Comparison of ENCODE assay signal across 8 mouse cellular contexts in genomic region chr2:28585043-28585571, GRCm38 (mm10). TPM values are rescaled to one million over a fixed set of nuclear protein-coding genes. Genes with fewer than 3 reads are reported as not detected.
DNase-seq lines count a peak whose midpoint lies in the region; ATAC-seq and TF ChIP-seq lines count a peak whose summit lies in the region.

No protein-coding gene starts in this region.

- H3K4me3 ChIP-seq in midbrain, embryonic 11.5 days (ENCODE audit: low read depth, low read length): no peak overlapping the region
- no peak overlapping the region for H3K4me3 ChIP-seq in midbrain, embryonic 16.5 days (ENCODE audit: low read depth, low read length)
- H3K4me3 ChIP-seq in bone marrow, adult 2 months (replicated peaks; ENCODE audit: control insufficient read depth, low read depth, low read length): no peak overlapping the region
- H3K4me3 ChIP-seq in embryonic facial prominence, embryonic 14.5 days (ENCODE audit: low read depth, low read length): no peak overlapping the region
- H3K4me3 ChIP-seq in limb, embryonic 11.5 days (ENCODE audit: low read depth, low read length): no peak overlapping the region

- TF ChIP-seq POLR2A in bone marrow, adult 2 months (IDR thresholded peaks at IDR 0.05; ENCODE audit: borderline replicate concordance, control insufficient read depth, low read depth, low read length): no peak

- H3K36me3 ChIP-seq in midbrain, embryonic 11.5 days (ENCODE audit: control insufficient read depth, insufficient read depth, low read length): no peaks in the 10 kb centered on the region; the same call in 1 of the 2 replicates
- H3K36me3 ChIP-seq in midbrain, embryonic 16.5 days (ENCODE audit: control insufficient read depth, insufficient read depth, low read length): no peaks in the 10 kb centered on the region
- H3K36me3 ChIP-seq in embryonic facial prominence, embryonic 14.5 days (ENCODE audit: control insufficient read depth, insufficient read depth, low read length): no peaks in the 10 kb centered on the region
- H3K36me3 ChIP-seq in limb, embryonic 11.5 days (ENCODE audit: control insufficient read depth, insufficient read depth, low read length): no peaks in the 10 kb centered on the region

- H3K4me1 ChIP-seq in midbrain, embryonic 11.5 days (ENCODE audit: control insufficient read depth, insufficient read depth, low read length): peaks cover 9% of the 10 kb centered on the region
- peaks cover 21% of the 10 kb centered on the region for H3K4me1 ChIP-seq in midbrain, embryonic 16.5 days (ENCODE audit: control insufficient read depth, insufficient read depth, low read length)
- H3K4me1 ChIP-seq in bone marrow, adult 2 months (ENCODE audit: control insufficient read depth, insufficient read depth, low read length): no peaks in the 10 kb centered on the region
- H3K4me1 ChIP-seq in embryonic facial prominence, embryonic 14.5 days (ENCODE audit: control insufficient read depth, insufficient read depth, low read length): peaks cover 9% of the 10 kb centered on the region
- H3K4me1 ChIP-seq in limb, embryonic 11.5 days (ENCODE audit: control insufficient read depth, insufficient read depth, low read length): peaks cover 3% of the 10 kb centered on the region; the same call in 1 of the 2 replicates

- no peak overlapping the region for H3K9ac ChIP-seq in midbrain, embryonic 11.5 days (ENCODE audit: low read length)
- H3K9ac ChIP-seq in midbrain, embryonic 16.5 days (ENCODE audit: low read depth, low read length): no peak overlapping the region
- no peak overlapping the region for H3K9ac ChIP-seq in embryonic facial prominence, embryonic 14.5 days (ENCODE audit: low read depth, low read length)
- H3K9ac ChIP-seq in limb, embryonic 11.5 days (ENCODE audit: low read length): no peak overlapping the region

- no peak overlapping the region for H3K27ac ChIP-seq in midbrain, embryonic 11.5 days (ENCODE audit: low read depth, low read length)
- no peak overlapping the region for H3K27ac ChIP-seq in midbrain, embryonic 16.5 days (ENCODE audit: low read length)
- H3K27ac ChIP-seq in bone marrow, adult 2 months (ENCODE audit: control insufficient read depth, insufficient read depth, low read depth, low read length, poor library complexity): no peak overlapping the region
- no peak overlapping the region for H3K27ac ChIP-seq in embryonic facial prominence, embryonic 14.5 days (replicated peaks; ENCODE audit: low read depth, low read length)
- no peak overlapping the region for H3K27ac ChIP-seq in limb, embryonic 11.5 days (replicated peaks; ENCODE audit: low read depth, low read length)

- DNase-seq in midbrain, embryonic 11.5 days (ENCODE audit: low spot score, missing footprints): peak; percentile 97
- peak; percentile 88 for DNase-seq in embryonic facial prominence, embryonic 14.5 days (ENCODE audit: low spot score)
- peak; percentile 95 for DNase-seq in induced T-regulatory cell, adult 2 months (ENCODE audit: low read depth)
- DNase-seq in limb, embryonic 11.5 days (ENCODE audit: low spot score): peak; percentile 84
- DNase-seq in ovary, postnatal 14 days (ENCODE audit: low spot score): peak; percentile 67
- DNase-seq in thymus, postnatal 10 days (ENCODE audit: low spot score in 2 of 2): peak; percentile 69 to 84

- WGBS in midbrain, embryonic 11.5 days: 23% methylated on average over 6 of the region's 6 CpGs
- WGBS in midbrain, embryonic 16.5 days: 18% methylated on average over 6 of the region's 6 CpGs
- WGBS in bone marrow, adult 2 months: 14% methylated on average over 6 of the region's 6 CpGs
- 22% methylated on average over 6 of the region's 6 CpGs for WGBS in embryonic facial prominence, embryonic 14.5 days
- WGBS in limb, embryonic 11.5 days: 21% methylated on average over 6 of the region's 6 CpGs

- TF ChIP-seq CTCF in bone marrow, adult 2 months (IDR thresholded peaks at IDR 0.05; ENCODE audit: control insufficient read depth, insufficient read depth, low read length): peak; percentile 100

- no peak overlapping the region for H3K4me2 ChIP-seq in midbrain, embryonic 11.5 days
- H3K4me2 ChIP-seq in midbrain, embryonic 16.5 days (ENCODE audit: low read length): no peak overlapping the region
- no peak overlapping the region for H3K4me2 ChIP-seq in embryonic facial prominence, embryonic 14.5 days (ENCODE audit: low read depth, low read length)
- no peak overlapping the region for H3K4me2 ChIP-seq in limb, embryonic 11.5 days (ENCODE audit: low read depth, severe bottlenecking)

- H3K9me3 ChIP-seq in midbrain, embryonic 11.5 days (ENCODE audit: control insufficient read depth, low read length): no peaks in the 10 kb centered on the region
- H3K9me3 ChIP-seq in midbrain, embryonic 16.5 days (replicated peaks; ENCODE audit: control insufficient read depth, low read length, poor library complexity, severe bottlenecking): no peaks in the 10 kb centered on the region
- H3K9me3 ChIP-seq in embryonic facial prominence, embryonic 14.5 days (ENCODE audit: control insufficient read depth, low read length): no peaks in the 10 kb centered on the region
- no peaks in the 10 kb centered on the region for H3K9me3 ChIP-seq in limb, embryonic 11.5 days (ENCODE audit: control insufficient read depth, low read length)

- no peak for ATAC-seq in midbrain, embryonic 11.5 days (ENCODE audit: low FRiP score)
- no peak for ATAC-seq in midbrain, embryonic 16.5 days
- no peak for ATAC-seq in embryonic facial prominence, embryonic 14.5 days (ENCODE audit: low read depth)
- no peak for ATAC-seq in limb, embryonic 11.5 days (ENCODE audit: insufficient number of reproducible peaks, low FRiP score, low TSS enrichment, low read depth)

- H3K27me3 ChIP-seq in midbrain, embryonic 11.5 days (ENCODE audit: control insufficient read depth, insufficient read depth, low read length): no peaks in the 10 kb centered on the region
- H3K27me3 ChIP-seq in midbrain, embryonic 16.5 days (ENCODE audit: control insufficient read depth, insufficient read depth, low read depth, low read length): no peaks in the 10 kb centered on the region; the same call in 1 of the 2 replicates
- no peaks in the 10 kb centered on the region for H3K27me3 ChIP-seq in embryonic facial prominence, embryonic 14.5 days (replicated peaks; ENCODE audit: control insufficient read depth, insufficient read depth, low read length)
- no peaks in the 10 kb centered on the region for H3K27me3 ChIP-seq in limb, embryonic 11.5 days (ENCODE audit: control insufficient read depth, insufficient read depth, low read length)

RNA-seq across cellular contexts. Expression of gene Gtf3c5, which starts 1.6 kb away (rescaled TPM):
- 38.8 and 40.5 TPM in 2 replicates for polyA plus RNA-seq in midbrain, embryonic 11.5 days (2014; fragmentation: Nextera tagmentation; extraction: Ambion mirVana)
- polyA plus RNA-seq in midbrain, embryonic 16.5 days (2015; fragmentation: Nextera tagmentation; extraction: Ambion mirVana): 42.3 and 46.3 TPM in 2 replicates
- polyA plus RNA-seq in bone marrow, adult 2 months (2011; ENCODE audit: insufficient read depth, insufficient read length, low replicate concordance, missing spikeins): 14.5 and 14.7 TPM in 2 replicates
- 23.7 and 27.9 TPM in 2 replicates for polyA plus RNA-seq in embryonic facial prominence, embryonic 14.5 days (2014; fragmentation: Nextera tagmentation; extraction: Ambion mirVana)
- polyA plus RNA-seq in limb, embryonic 11.5 days (2014; fragmentation: Nextera tagmentation; extraction: Ambion mirVana): 48.6 and 48.9 TPM in 2 replicates

RNA-seq across cellular contexts. Expression of gene Cel, which starts 21.9 kb away (rescaled TPM):
- polyA plus RNA-seq in midbrain, embryonic 11.5 days (2014; fragmentation: Nextera tagmentation; extraction: Ambion mirVana): 0.07 TPM in 1 of 2 replicates, not detected in the other
- polyA plus RNA-seq in midbrain, embryonic 16.5 days (2015; fragmentation: Nextera tagmentation; extraction: Ambion mirVana): not detected in 2 replicates
- 0.72 TPM in 1 of 2 replicates, not detected in the other for polyA plus RNA-seq in bone marrow, adult 2 months (2011; ENCODE audit: insufficient read depth, insufficient read length, low replicate concordance, missing spikeins)
- not detected in 2 replicates for polyA plus RNA-seq in embryonic facial prominence, embryonic 14.5 days (2014; fragmentation: Nextera tagmentation; extraction: Ambion mirVana)
- polyA plus RNA-seq in limb, embryonic 11.5 days (2014; fragmentation: Nextera tagmentation; extraction: Ambion mirVana): not detected in 2 replicates

RNA-seq across cellular contexts. Expression of gene Gfi1b, which starts 36.7 kb away (rescaled TPM):
- polyA plus RNA-seq in midbrain, embryonic 11.5 days (2014; fragmentation: Nextera tagmentation; extraction: Ambion mirVana): 2.8 and 3.3 TPM in 2 replicates
- polyA plus RNA-seq in midbrain, embryonic 16.5 days (2015; fragmentation: Nextera tagmentation; extraction: Ambion mirVana): not detected in 2 replicates
- 62.0 and 66.9 TPM in 2 replicates for polyA plus RNA-seq in bone marrow, adult 2 months (2011; ENCODE audit: insufficient read depth, insufficient read length, low replicate concordance, missing spikeins)
- 0.13 and 0.55 TPM in 2 replicates for polyA plus RNA-seq in embryonic facial prominence, embryonic 14.5 days (2014; fragmentation: Nextera tagmentation; extraction: Ambion mirVana)
- polyA plus RNA-seq in limb, embryonic 11.5 days (2014; fragmentation: Nextera tagmentation; extraction: Ambion mirVana): 0.77 and 2.2 TPM in 2 replicates

RNA-seq across cellular contexts. Expression of gene Tsc1, which starts 55.9 kb away (rescaled TPM):
- polyA plus RNA-seq in midbrain, embryonic 11.5 days (2014; fragmentation: Nextera tagmentation; extraction: Ambion mirVana): 19.5 and 22.3 TPM in 2 replicates
- polyA plus RNA-seq in midbrain, embryonic 16.5 days (2015; fragmentation: Nextera tagmentation; extraction: Ambion mirVana): 30.4 and 37.9 TPM in 2 replicates
- polyA plus RNA-seq in bone marrow, adult 2 months (2011; ENCODE audit: insufficient read depth, insufficient read length, low replicate concordance, missing spikeins): 9.4 and 12.5 TPM in 2 replicates
- 15.3 and 16.0 TPM in 2 replicates for polyA plus RNA-seq in embryonic facial prominence, embryonic 14.5 days (2014; fragmentation: Nextera tagmentation; extraction: Ambion mirVana)
- 23.2 and 23.6 TPM in 2 replicates for polyA plus RNA-seq in limb, embryonic 11.5 days (2014; fragmentation: Nextera tagmentation; extraction: Ambion mirVana)

Comparison
In these comparisons a context has a peak if more than half of its experiments do, and no peak if none do; other contexts are left out.
1. RNA of gene Gfi1b, which starts 36.7 kb away (polyA plus RNA-seq): 62.0 to 66.9 TPM in bone marrow, adult 2 months; 2.8 to 3.3 TPM in midbrain, embryonic 11.5 days, 0.77 to 2.2 TPM in limb, embryonic 11.5 days, 0.13 to 0.55 TPM in embryonic facial prominence, embryonic 14.5 days and not detected in midbrain, embryonic 16.5 days; every median in the first group is over 10 times any median in the second.
2. Peak in every context shown above with its lines, with median percentiles within 50 percentile points of each other: DNase-seq.